Mouse (Mus musculus) heart, postnatal 0 days (tissue): Measurements from ENCODE around the gene Pdzd11. TPM values are rescaled to one million over a fixed set of nuclear protein-coding genes. Genes with fewer than 3 reads are reported as not detected.

Source experiments
- ATAC-seq: fragments of 200-750 bp; cut with Nextera tagmentation; 2 replicates; pipeline ENCODE4 v1.8.0; 2017; ENCODE audit warnings: low read depth, moderate number of reproducible peaks, moderate library complexity; ENCODE audit not compliant: insufficient read depth
- DNase-seq: peaks from one replicate; pipeline ENCODE4 v3.0.0-alpha.2; 2016; ENCODE audit warnings: low spot score
- H3K27ac ChIP-seq: fragments of 300-500 bp; sonication (generic); 2 replicates; pipeline ENCODE4 v1.5.1; 2014; ENCODE audit warnings: low read depth, mild to moderate bottlenecking
- H3K27me3 ChIP-seq: fragments of 300-500 bp; sonication (generic); 2 replicates; pipeline ENCODE4 v1.6.1; 2014; ENCODE audit warnings: low read length, mixed read lengths; ENCODE audit not compliant: control insufficient read depth, insufficient read depth
- H3K36me3 ChIP-seq: fragments of 300-500 bp; sonication (generic); replicated peaks from 2 replicates; pipeline ENCODE4 v1.6.1; 2014; ENCODE audit warnings: low read length, mixed read lengths; ENCODE audit not compliant: control insufficient read depth, insufficient read depth
- H3K4me1 ChIP-seq: fragments of 300-500 bp; sonication (generic); 2 replicates; pipeline ENCODE4 v1.6.1; 2014; ENCODE audit warnings: antibody characterized with exemption; ENCODE audit not compliant: control insufficient read depth, insufficient read depth
- H3K4me2 ChIP-seq: fragments of 300-500 bp; sonication (generic); 2 replicates; pipeline ENCODE4 v1.6.1; 2014; ENCODE audit warnings: low read depth, mild to moderate bottlenecking, low read length, moderate library complexity
- H3K4me3 ChIP-seq: fragments of 300-500 bp; sonication (generic); 2 replicates; pipeline ENCODE4 v1.5.1; 2014; ENCODE audit warnings: low read depth, low read length
- H3K9ac ChIP-seq: fragments of 300-500 bp; sonication (generic); replicated peaks from 2 replicates; pipeline ENCODE4 v1.6.1; 2014; ENCODE audit warnings: low read depth, low read length, mixed read lengths
- H3K9me3 ChIP-seq: fragments of 300-500 bp; sonication (generic); replicated peaks from 2 replicates; pipeline ENCODE4 v1.6.1; 2016; ENCODE audit warnings: low read length; ENCODE audit not compliant: control insufficient read depth
- CTCF ChIP-seq: IDR thresholded peaks from 2 replicates; pipeline ENCODE4 v1.5.1; 2016; ENCODE audit warnings: antibody characterized with exemption, control low read depth, low read depth
- EP300 ChIP-seq: IDR thresholded peaks from 2 replicates; pipeline ENCODE4 v1.6.1; 2016; ENCODE audit warnings: antibody characterized with exemption, low read depth
- WGBS: fragments of 180-500 bp; shearing (Covaris S2); extraction: QIAGEN DNeasy Blood & Tissue Kit; methylation state at CpG from one replicate; pipeline ENCODE4 v1.1.7; 2014; 5-methylcytosine and 5-hydroxymethylcytosine counted together
- polyA plus RNA-seq: library from polyadenylated mRNA; unstranded; fragments of >200 nt; fragmentation: Nextera tagmentation; extraction: Ambion mirVana; gene quantifications from 2 replicates; pipeline ENCODE4 v1.2.1, GENCODE M21; 2015
- total RNA-seq: library from RNA; depleted of rRNA; stranded (reverse); fragments of >200 nt; gene quantifications from 2 replicates; pipeline ENCODE4 v1.2.3, GENCODE M21; 2014; ENCODE audit warnings: low replicate concordance; rRNA removed

The Pdzd11 gene
- total and polyA plus RNA-seq, 2 experiments from 2014 or later = 43.7 to 75.8 TPM

- TF ChIP-seq EP300 = no peak
- TF ChIP-seq CTCF = no peak
- Histone ChIP-seq H3K4me2 (no peak overlapping the region), H3K4me3 (no peak overlapping the region), H3K27me3 (no peaks in the 10 kb centered on the region), H3K27ac (no peak overlapping the region), H3K36me3 (no peaks in the 10 kb centered on the region), H3K4me1 (no peaks in the 10 kb centered on the region), H3K9ac (no peak overlapping the region), H3K9me3 (no peaks in the 10 kb centered on the region)
- DNase-seq (no peak), ATAC-seq (no peak)
- WGBS = 58% methylated on average over 4 of the region's 4 CpGs
Observed at GRCm38 (mm10) chrX:100599755-100600154, 26.6 kb downstream of the Pdzd11 start.

- DNase-seq (peak; percentile 33), ATAC-seq (no peak)
- no peak overlapping the region for H3K4me3 ChIP-seq
- no peaks in the 10 kb centered on the region for H3K27me3 ChIP-seq
- no peak overlapping the region for H3K9ac ChIP-seq
- H3K27ac ChIP-seq = no peak overlapping the region
- 16% methylated on average over 5 of the region's 5 CpGs for WGBS
- H3K9me3 ChIP-seq = no peaks in the 10 kb centered on the region
- TF ChIP-seq CTCF (peak; percentile 45), EP300 (no peak)
- H3K4me2 ChIP-seq = no peak overlapping the region
- H3K36me3 ChIP-seq = no peaks in the 10 kb centered on the region
- no peaks in the 10 kb centered on the region for H3K4me1 ChIP-seq
Observed at GRCm38 (mm10) chrX:100597439-100597838, 28.9 kb downstream of the Pdzd11 start.

GRCm38 (mm10) chrX:100594791-100595190, 31.6 kb downstream of the Pdzd11 start, which contains the start of gene P2ry4:
Gene P2ry4 (minus strand): TSS chrX:100594869.
- H3K36me3 ChIP-seq = no peaks in the 10 kb centered on the region
- TF ChIP-seq CTCF (no peak), EP300 (no peak)
- H3K4me1 ChIP-seq = no peaks in the 10 kb centered on the region
- no peaks in the 10 kb centered on the region for H3K9me3 ChIP-seq
- no peak within 1 kb of the TSS for H3K4me3 ChIP-seq
- H3K27ac ChIP-seq = no peak within 1 kb of the TSS
- no peak for DNase-seq
- H3K9ac ChIP-seq = no peak within 1 kb of the TSS
- no peaks in the 10 kb centered on the region for H3K27me3 ChIP-seq
- WGBS = 40% methylated on average over 4 of the region's 4 CpGs
- ATAC-seq = no peak
- no peak within 1 kb of the TSS for H3K4me2 ChIP-seq

Other genes starting within 250 kb of the Pdzd11 start
- gene Otud6a, start 197.6 kb downstream of the Pdzd11 start, total RNA-seq = not detected in 2 replicates
- gene Otud6a, start 197.6 kb downstream of the Pdzd11 start, polyA plus RNA-seq = not detected in 2 replicates
- not detected in 2 replicates for gene Awat2, start 183.9 kb downstream of the Pdzd11 start, total RNA-seq
- 0.07 TPM in 1 of 2 replicates, not detected in the other for gene Awat2, start 183.9 kb downstream of the Pdzd11 start, polyA plus RNA-seq
- gene Igbp1, start 132.3 kb downstream of the Pdzd11 start, total RNA-seq = 50.9 and 55.4 TPM in 2 replicates
- 29.6 and 30.2 TPM in 2 replicates for gene Igbp1, start 132.3 kb downstream of the Pdzd11 start, polyA plus RNA-seq
- not detected in 2 replicates for gene Dgat2l6, start 101.7 kb downstream of the Pdzd11 start, total RNA-seq
- gene Dgat2l6, start 101.7 kb downstream of the Pdzd11 start, polyA plus RNA-seq = not detected in 2 replicates
- not detected in 2 replicates for gene Awat1, start 54.3 kb downstream of the Pdzd11 start, total RNA-seq
- not detected in 2 replicates for gene Awat1, start 54.3 kb downstream of the Pdzd11 start, polyA plus RNA-seq
- not detected in 2 replicates for gene P2ry4, start 31.7 kb downstream of the Pdzd11 start, total RNA-seq
- gene P2ry4, start 31.7 kb downstream of the Pdzd11 start, polyA plus RNA-seq = not detected in 2 replicates
- gene Arr3, start 21.1 kb downstream of the Pdzd11 start, total RNA-seq = not detected in 2 replicates
- 0.15 and 0.43 TPM in 2 replicates for gene Arr3, start 21.1 kb downstream of the Pdzd11 start, polyA plus RNA-seq
- 10.0 and 22.0 TPM in 2 replicates for gene Kif4, start 831 bp downstream of the Pdzd11 start, total RNA-seq
- gene Kif4, start 831 bp downstream of the Pdzd11 start, polyA plus RNA-seq = 5.6 and 5.8 TPM in 2 replicates
- 1.7 and 2.8 TPM in 2 replicates for gene Gdpd2, start 103.3 kb upstream of the Pdzd11 start, total RNA-seq
- 0.54 and 0.55 TPM in 2 replicates for gene Gdpd2, start 103.3 kb upstream of the Pdzd11 start, polyA plus RNA-seq
- gene Dlg3, start 141.2 kb upstream of the Pdzd11 start, total RNA-seq = 13.2 and 14.6 TPM in 2 replicates
- 0.51 and 0.52 TPM in 2 replicates for gene Dlg3, start 141.2 kb upstream of the Pdzd11 start, polyA plus RNA-seq